Mouse (Mus musculus) 416B (cell line): Measurements from ENCODE around the gene Diras2.
"Not testable (repeated sequence)": the region's sequence is repeated elsewhere in the genome, so short reads cannot be mapped to it uniquely, and the experiment has no call there.

ENCODE experiments used
- DNase-seq: peaks from one replicate; pipeline ENCODE4 v3.0.0; 2011; ENCODE audit warnings: low read depth

Gene Diras2

GRCm38 (mm10) chr13:52519425-52519824, 11.7 kb downstream of the Diras2 start:
- no peak for DNase-seq

- DNase-seq, result peak; percentile 16
Observed at GRCm38 (mm10) chr13:52518377-52518776, 12.7 kb downstream of the Diras2 start.

GRCm38 (mm10) chr13:52517021-52517420, 14.1 kb downstream of the Diras2 start:
- no peak for DNase-seq

- DNase-seq, result no peak
Observed at GRCm38 (mm10) chr13:52516561-52516960, 14.5 kb downstream of the Diras2 start.

GRCm38 (mm10) chr13:52516051-52516450, 15.0 kb downstream of the Diras2 start:
- no peak for DNase-seq

- no peak for DNase-seq
Observed at GRCm38 (mm10) chr13:52513554-52513953, 17.5 kb downstream of the Diras2 start.

- DNase-seq, result no peak
Observed at GRCm38 (mm10) chr13:52512356-52512755, 18.7 kb downstream of the Diras2 start.

- no peak for DNase-seq
Observed at GRCm38 (mm10) chr13:52510172-52510880, 20.8 kb downstream of the Diras2 start.

- no peak for DNase-seq
Observed at GRCm38 (mm10) chr13:52507460-52508293, 23.4 kb downstream of the Diras2 start.

- DNase-seq, result peak; percentile 14
Observed at GRCm38 (mm10) chr13:52506822-52507221, 24.3 kb downstream of the Diras2 start.

- not testable (repeated sequence) for DNase-seq
Observed at GRCm38 (mm10) chr13:52505683-52506285, 25.3 kb downstream of the Diras2 start.

- DNase-seq, result no peak
Observed at GRCm38 (mm10) chr13:52501686-52502085, 29.4 kb downstream of the Diras2 start.

GRCm38 (mm10) chr13:52497029-52497550, 34.0 kb downstream of the Diras2 start:
- no peak for DNase-seq

GRCm38 (mm10) chr13:52488821-52489220, 42.3 kb downstream of the Diras2 start:
- DNase-seq, result no peak

- DNase-seq, result no peak
Observed at GRCm38 (mm10) chr13:52484064-52484463, 47.0 kb downstream of the Diras2 start.

GRCm38 (mm10) chr13:52481786-52482185, 49.3 kb downstream of the Diras2 start:
- peak; percentile 75 for DNase-seq

- DNase-seq, result no peak
Observed at GRCm38 (mm10) chr13:52479146-52479545, 51.9 kb downstream of the Diras2 start.

GRCm38 (mm10) chr13:52476998-52477601, 54.0 kb downstream of the Diras2 start:
- no peak for DNase-seq

GRCm38 (mm10) chr13:52476222-52476621, 54.9 kb downstream of the Diras2 start:
- DNase-seq, result peak; percentile 22

- no peak for DNase-seq
Observed at GRCm38 (mm10) chr13:52475264-52475663, 55.8 kb downstream of the Diras2 start.

GRCm38 (mm10) chr13:52474807-52475206, 56.3 kb downstream of the Diras2 start:
- DNase-seq, result no peak
